Mouse (Mus musculus) liver, embryonic 11.5 days (tissue): Measurements from ENCODE around the gene Saxo1. TPM values are rescaled to one million over a fixed set of nuclear protein-coding genes. Genes with fewer than 3 reads are reported as not detected.

ENCODE experiments used
- ATAC-seq: fragments of 200-750 bp; cut with Nextera tagmentation; replicated peaks from 2 replicates; pipeline ENCODE4 v1.8.0; 2017; ENCODE audit warnings: moderate number of reproducible peaks, mild to moderate bottlenecking, moderate TSS enrichment, moderate library complexity; ENCODE audit not compliant: low FRiP score
- DNase-seq: peaks from one replicate; pipeline ENCODE4 v3.0.0-alpha.2; 2017; ENCODE audit warnings: low spot score
- H3K27ac ChIP-seq: fragments of 300-500 bp; sonication (generic); 2 replicates; pipeline ENCODE4 v1.5.1; 2014; ENCODE audit warnings: mild to moderate bottlenecking, low read depth, low read length, control low read depth
- H3K27me3 ChIP-seq: fragments of 300-500 bp; sonication (generic); replicated peaks from 2 replicates; pipeline ENCODE4 v1.6.1; 2014; ENCODE audit warnings: low read length, mixed read lengths; ENCODE audit not compliant: control insufficient read depth, insufficient read depth
- H3K36me3 ChIP-seq: fragments of 300-500 bp; sonication (generic); 2 replicates; pipeline ENCODE4 v1.6.1; 2014; ENCODE audit warnings: mild to moderate bottlenecking, low read length, moderate library complexity, mixed read lengths; ENCODE audit not compliant: control insufficient read depth, insufficient read depth
- H3K4me1 ChIP-seq: fragments of 300-500 bp; sonication (generic); replicated peaks from 2 replicates; pipeline ENCODE4 v1.6.1; 2014; ENCODE audit warnings: low read length, mixed read lengths; ENCODE audit not compliant: control insufficient read depth, insufficient read depth
- H3K4me2 ChIP-seq: fragments of 300-500 bp; sonication (generic); 2 replicates; pipeline ENCODE4 v1.6.1; 2014; ENCODE audit warnings: mild to moderate bottlenecking, control low read depth, moderate library complexity
- H3K4me3 ChIP-seq: fragments of 300-500 bp; sonication (generic); 2 replicates; pipeline ENCODE4 v1.5.1; 2014; ENCODE audit warnings: low read depth, low read length, control low read depth
- H3K9ac ChIP-seq: fragments of 300-500 bp; sonication (generic); 2 replicates; pipeline ENCODE4 v1.6.1; 2014; ENCODE audit warnings: low read depth, low read length, control low read depth
- H3K9me3 ChIP-seq: fragments of 300-500 bp; sonication (generic); 2 replicates; pipeline ENCODE4 v1.6.1; 2016; ENCODE audit warnings: low read length, inconsistent platforms, mixed read lengths; ENCODE audit not compliant: control insufficient read depth
- WGBS: fragments of 180-500 bp; shearing (Covaris S2); extraction: QIAGEN DNeasy Blood & Tissue Kit; methylation state at CpG from one replicate; pipeline ENCODE4 v1.1.7; 2014; 5-methylcytosine and 5-hydroxymethylcytosine counted together
- polyA plus RNA-seq: library from polyadenylated mRNA; unstranded; fragments of >200 nt; fragmentation: Nextera tagmentation; extraction: Ambion mirVana; gene quantifications from 2 replicates; pipeline ENCODE4 v1.2.1, GENCODE M21; 2014

Saxo1 gene
- polyA plus RNA-seq, 1 experiment from 2014 or later: not detected

DNA sequence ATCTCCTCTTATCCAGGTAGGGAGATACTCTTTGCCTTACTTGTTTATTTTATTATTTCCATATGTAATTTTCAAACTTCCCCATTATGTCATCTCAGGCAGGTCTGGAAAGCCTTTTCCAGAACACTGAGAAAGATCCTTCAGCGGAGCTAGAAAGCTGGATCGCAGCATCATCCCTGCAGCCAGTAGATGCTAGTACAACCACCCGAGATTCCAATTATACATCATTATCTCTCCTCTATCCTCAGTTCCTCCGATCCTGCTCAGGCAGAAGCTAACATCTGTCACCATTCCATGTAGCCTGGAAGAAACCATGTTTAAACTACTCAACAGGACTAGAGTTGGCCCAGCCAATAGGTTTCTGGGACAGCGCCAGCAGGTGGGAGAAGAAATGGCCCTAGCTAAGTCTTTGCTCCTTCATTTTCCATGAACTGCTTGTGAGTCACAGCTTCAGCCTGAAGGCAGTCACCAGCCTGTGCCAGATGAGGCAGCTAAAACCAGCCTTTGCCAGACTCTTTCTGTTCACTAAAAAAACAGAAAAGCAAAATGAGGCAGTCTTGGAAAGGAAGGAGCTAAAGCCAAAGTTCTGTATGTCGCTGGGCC, 75.0 kb downstream of the Saxo1 start:
- H3K4me3 ChIP-seq: no peak overlapping the region
- no peak overlapping the region for H3K9ac ChIP-seq
- no peaks in the 10 kb centered on the region for H3K4me1 ChIP-seq
- no peaks in the 10 kb centered on the region for H3K36me3 ChIP-seq
- H3K9me3 ChIP-seq: no peaks in the 10 kb centered on the region
- DNase-seq: no peak
- no peak for ATAC-seq
- WGBS: 86% methylated on average over 6 of the region's 6 CpGs
- no peak overlapping the region for H3K27ac ChIP-seq
- H3K4me2 ChIP-seq: no peak overlapping the region
- H3K27me3 ChIP-seq: no peaks in the 10 kb centered on the region

DNA sequence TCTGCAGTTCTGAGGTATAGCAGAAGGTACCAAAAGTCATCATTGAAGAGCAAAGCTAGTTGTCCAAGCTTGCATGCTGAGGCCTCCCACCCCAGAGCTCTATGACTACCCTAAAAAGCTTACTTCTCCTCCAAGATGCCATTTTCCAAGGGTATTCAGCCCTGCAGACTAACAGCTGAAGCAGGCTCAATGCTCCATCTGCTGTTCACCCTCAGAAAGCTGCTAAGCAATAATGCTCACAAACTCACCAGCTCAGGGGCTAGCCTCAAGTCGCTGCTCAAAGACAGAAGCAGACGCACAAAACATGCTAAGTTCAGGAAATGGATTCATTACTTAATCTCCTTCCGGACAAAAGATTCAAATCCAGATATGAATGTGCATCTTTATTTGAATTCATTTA, 77.2 kb downstream of the Saxo1 start:
- Histone ChIP-seq H3K27me3 (no peaks in the 10 kb centered on the region), H3K4me3 (no peak overlapping the region), H3K27ac (no peak overlapping the region), H3K4me2 (no peak overlapping the region), H3K9me3 (no peaks in the 10 kb centered on the region), H3K36me3 (no peaks in the 10 kb centered on the region), H3K9ac (no peak overlapping the region), H3K4me1 (no peaks in the 10 kb centered on the region)
- DNase-seq: no peak
- WGBS: 61% methylated on average over 3 of the region's 3 CpGs
- no peak for ATAC-seq

DNA sequence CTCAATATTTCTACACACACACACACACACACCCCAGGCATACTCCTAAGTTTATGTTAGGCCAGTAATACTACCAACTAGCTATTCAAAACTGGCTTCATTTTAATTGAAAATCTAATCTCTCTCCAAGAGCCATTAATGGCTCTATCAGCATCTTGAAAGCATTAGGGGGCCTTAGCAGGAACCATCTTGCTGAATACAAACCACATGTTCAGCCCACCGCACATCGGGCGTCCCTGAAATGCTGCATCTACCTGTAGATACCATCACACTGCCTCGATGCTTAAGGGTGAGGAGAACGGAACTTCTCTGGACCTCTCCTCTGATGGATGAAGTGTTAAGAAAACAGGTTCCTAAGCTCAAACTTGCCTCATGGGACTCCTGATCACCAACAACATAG, 93.3 kb downstream of the Saxo1 start:
- no peak overlapping the region for H3K4me2 ChIP-seq
- H3K9me3 ChIP-seq: no peaks in the 10 kb centered on the region
- no peak overlapping the region for H3K4me3 ChIP-seq
- no peak overlapping the region for H3K9ac ChIP-seq
- no peak overlapping the region for H3K27ac ChIP-seq
- H3K36me3 ChIP-seq: no peaks in the 10 kb centered on the region
- no peak for DNase-seq
- H3K4me1 ChIP-seq: no peaks in the 10 kb centered on the region
- no peak for ATAC-seq
- WGBS: 81% methylated on average over 5 of the region's 5 CpGs
- no peaks in the 10 kb centered on the region for H3K27me3 ChIP-seq

DNA sequence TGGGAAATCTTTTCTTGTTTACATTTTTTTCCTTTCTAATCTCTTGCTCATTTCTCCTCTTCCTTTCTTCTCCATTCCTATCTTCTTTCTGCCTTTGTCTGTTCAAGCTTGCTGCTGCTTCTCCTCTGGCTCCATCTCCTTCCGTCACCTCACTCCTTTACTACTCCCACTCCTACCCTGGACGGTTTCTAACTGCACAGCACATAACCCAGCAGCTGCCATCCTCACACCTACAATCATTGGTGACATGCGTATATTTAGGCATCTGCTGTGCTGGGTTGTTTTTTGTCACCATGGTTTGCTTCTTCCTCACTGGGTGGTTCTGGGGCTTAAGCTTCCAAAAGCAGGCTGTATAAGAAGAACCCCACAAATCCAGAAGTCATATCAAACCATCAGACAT, 107.7 kb downstream of the Saxo1 start:
- no peaks in the 10 kb centered on the region for H3K9me3 ChIP-seq
- no peaks in the 10 kb centered on the region for H3K4me1 ChIP-seq
- H3K4me2 ChIP-seq: no peak overlapping the region
- no peaks in the 10 kb centered on the region for H3K36me3 ChIP-seq
- 79% methylated on average over 3 of the region's 3 CpGs for WGBS
- ATAC-seq (no peak), DNase-seq (no peak)
- no peak overlapping the region for H3K27ac ChIP-seq
- H3K27me3 ChIP-seq: no peaks in the 10 kb centered on the region
- no peak overlapping the region for H3K4me3 ChIP-seq
- H3K9ac ChIP-seq: no peak overlapping the region

DNA sequence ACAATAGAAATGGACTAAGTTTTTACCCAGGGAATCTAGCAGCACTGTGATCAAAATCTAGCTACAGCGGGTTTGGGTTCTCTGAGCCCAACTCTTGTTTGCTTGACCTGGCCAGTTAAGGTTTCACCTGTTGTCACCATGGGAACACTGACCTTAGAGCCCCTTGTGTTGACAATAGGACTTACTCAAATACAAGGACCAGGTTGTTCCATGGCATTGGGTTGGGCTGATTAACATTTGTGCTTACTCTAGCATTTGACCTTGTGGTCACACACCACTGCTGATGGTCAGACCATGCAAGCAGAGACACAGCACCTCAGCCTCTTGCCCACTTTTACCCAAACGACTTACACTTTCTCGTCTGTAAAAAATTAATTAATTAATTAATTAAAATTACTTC, 121.8 kb downstream of the Saxo1 start:
- Histone ChIP-seq H3K9me3 (no peaks in the 10 kb centered on the region), H3K27me3 (no peaks in the 10 kb centered on the region), H3K4me2 (no peak overlapping the region), H3K27ac (no peak overlapping the region), H3K9ac (no peak overlapping the region), H3K4me1 (no peaks in the 10 kb centered on the region), H3K36me3 (no peaks in the 10 kb centered on the region), H3K4me3 (no peak overlapping the region)
- peak; percentile 79 for ATAC-seq
- DNase-seq: no peak
- WGBS: 79% methylated on average over 3 of the region's 3 CpGs

DNA sequence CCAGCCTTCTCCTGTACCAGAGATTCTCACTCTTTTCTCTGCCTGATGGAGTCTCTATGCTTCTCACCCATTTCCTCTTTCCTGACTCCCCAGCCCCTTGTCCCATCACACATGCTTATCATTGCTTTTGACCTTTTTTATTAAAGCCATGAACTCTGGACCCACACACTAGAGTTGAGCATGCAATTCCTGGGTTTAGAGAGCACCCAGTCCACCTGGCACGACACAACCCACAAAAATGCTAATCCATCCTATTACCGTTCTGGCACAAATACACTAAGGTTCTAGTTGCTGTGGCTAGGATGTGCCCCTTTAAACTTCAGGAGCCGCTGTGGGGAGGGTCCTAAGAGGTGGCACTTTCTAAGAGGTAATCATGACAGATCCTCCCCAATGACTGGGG, 122.5 kb downstream of the Saxo1 start:
- no peak overlapping the region for H3K9ac ChIP-seq
- no peak overlapping the region for H3K4me3 ChIP-seq
- WGBS: 75% methylated on average over 3 of the region's 3 CpGs
- ATAC-seq (no peak), DNase-seq (no peak)
- H3K27ac ChIP-seq: no peak overlapping the region
- H3K9me3 ChIP-seq: no peaks in the 10 kb centered on the region
- H3K4me2 ChIP-seq: no peak overlapping the region
- H3K4me1 ChIP-seq: no peaks in the 10 kb centered on the region
- no peaks in the 10 kb centered on the region for H3K27me3 ChIP-seq
- no peaks in the 10 kb centered on the region for H3K36me3 ChIP-seq

DNA sequence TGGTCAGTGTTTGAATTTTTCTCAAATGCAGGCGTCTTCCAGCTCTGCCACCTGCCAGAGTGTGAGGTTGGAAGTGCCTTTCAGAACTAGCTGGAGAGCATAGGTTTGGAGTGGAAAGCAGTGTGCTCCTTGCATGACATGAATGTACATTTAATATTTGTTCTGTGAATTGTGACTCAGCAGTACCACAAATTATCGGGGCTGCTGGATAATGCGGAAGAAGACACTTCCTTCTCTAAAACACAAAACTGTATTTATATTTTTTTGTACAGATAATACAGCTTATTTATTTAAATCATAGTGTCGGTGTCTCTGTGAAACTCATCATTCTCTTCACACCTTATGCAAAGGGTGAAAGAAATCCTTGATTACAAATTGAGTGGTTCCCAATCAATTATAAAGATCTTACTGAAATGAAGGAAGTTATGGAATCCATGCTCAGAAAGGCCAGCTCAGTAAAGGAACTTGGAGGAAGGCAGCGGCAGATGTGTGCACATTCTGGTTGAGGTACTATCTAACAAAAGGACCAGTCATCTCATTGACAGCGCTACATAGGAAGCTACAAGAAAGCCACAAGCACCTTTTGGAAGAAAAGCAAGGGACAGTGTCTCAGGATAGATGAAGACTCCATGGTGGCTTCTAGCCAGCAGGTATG, 129.9 kb downstream of the Saxo1 start:
- no peak overlapping the region for H3K9ac ChIP-seq
- ATAC-seq: no peak
- no peaks in the 10 kb centered on the region for H3K27me3 ChIP-seq

DNA sequence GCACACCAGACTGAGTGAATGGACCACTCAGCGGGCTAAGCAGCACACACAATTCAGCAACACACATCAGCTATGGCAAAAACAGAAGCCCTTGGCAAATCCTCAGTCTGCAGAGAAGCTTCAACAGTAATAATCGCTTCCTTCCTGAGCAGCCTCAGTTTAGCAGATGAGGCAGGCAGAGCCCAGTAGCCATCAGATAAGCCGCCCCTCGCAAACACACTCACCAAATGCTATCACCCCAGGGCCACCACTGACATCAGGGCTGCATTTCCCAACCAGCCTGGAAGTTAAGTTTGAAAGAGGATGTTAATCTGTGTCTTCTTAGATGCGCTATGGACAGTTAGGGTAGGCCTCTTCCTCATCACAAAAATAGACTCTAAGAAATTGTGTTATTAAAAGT, 130.8 kb downstream of the Saxo1 start:
- no peaks in the 10 kb centered on the region for H3K4me1 ChIP-seq
- no peaks in the 10 kb centered on the region for H3K27me3 ChIP-seq
- DNase-seq (peak; percentile 27), ATAC-seq (no peak)
- H3K36me3 ChIP-seq: no peaks in the 10 kb centered on the region
- no peak overlapping the region for H3K4me2 ChIP-seq
- no peaks in the 10 kb centered on the region for H3K9me3 ChIP-seq
- no peak overlapping the region for H3K4me3 ChIP-seq
- H3K9ac ChIP-seq: no peak overlapping the region
- WGBS: 35% methylated on average over 5 of the region's 5 CpGs
- H3K27ac ChIP-seq: no peak overlapping the region

More for the DNA sequence above, 129.9 kb downstream of the Saxo1 start:
- H3K4me2 ChIP-seq: no peak overlapping the region
- no peaks in the 10 kb centered on the region for H3K9me3 ChIP-seq
- H3K4me3 ChIP-seq: no peak overlapping the region
- DNase-seq: peak; percentile 18
- H3K4me1 ChIP-seq: no peaks in the 10 kb centered on the region
- H3K27ac ChIP-seq: no peak overlapping the region
- H3K36me3 ChIP-seq: no peaks in the 10 kb centered on the region
- 73% methylated on average over 6 of the region's 6 CpGs for WGBS

DNA sequence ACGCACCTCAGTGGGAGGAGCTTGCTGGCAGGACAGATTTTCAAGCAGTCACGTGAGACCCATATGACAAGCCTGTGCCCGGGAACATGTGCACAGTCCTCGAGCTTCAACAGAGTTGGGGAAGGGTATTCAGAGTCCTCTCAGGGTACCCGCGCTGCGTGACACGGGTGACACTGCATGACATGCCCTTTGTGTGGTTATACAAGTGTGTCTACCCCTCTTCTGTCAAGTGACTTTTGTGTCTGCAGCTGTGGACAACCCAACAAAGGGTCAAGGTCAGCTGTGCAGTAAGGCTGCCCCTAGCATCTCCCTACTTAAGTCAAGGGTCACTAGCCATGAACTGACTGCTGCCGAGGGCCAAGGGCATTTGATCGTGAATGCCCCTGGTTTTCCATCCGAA, 131.6 kb downstream of the Saxo1 start:
- Histone ChIP-seq H3K9me3 (no peaks in the 10 kb centered on the region), H3K9ac (no peak overlapping the region), H3K27me3 (no peaks in the 10 kb centered on the region), H3K4me3 (no peak overlapping the region), H3K4me1 (no peaks in the 10 kb centered on the region), H3K36me3 (no peaks in the 10 kb centered on the region), H3K4me2 (no peak overlapping the region), H3K27ac (no peak overlapping the region)
- 85% methylated on average over 11 of the region's 11 CpGs for WGBS
- ATAC-seq: 0 out of 2 replicates have a peak, but pooled peaks have one; percentile 15
- peak; percentile 28 for DNase-seq
